Mouse (Mus musculus): ENCODE data around the gene Hoxa9. TPM values are rescaled to one million over a fixed set of nuclear protein-coding genes. Genes with fewer than 3 reads are reported as not detected.

The Hoxa9 gene
- polyA plus RNA-seq, 1 experiment from 2014 or later = 0.89 TPM

DNA sequence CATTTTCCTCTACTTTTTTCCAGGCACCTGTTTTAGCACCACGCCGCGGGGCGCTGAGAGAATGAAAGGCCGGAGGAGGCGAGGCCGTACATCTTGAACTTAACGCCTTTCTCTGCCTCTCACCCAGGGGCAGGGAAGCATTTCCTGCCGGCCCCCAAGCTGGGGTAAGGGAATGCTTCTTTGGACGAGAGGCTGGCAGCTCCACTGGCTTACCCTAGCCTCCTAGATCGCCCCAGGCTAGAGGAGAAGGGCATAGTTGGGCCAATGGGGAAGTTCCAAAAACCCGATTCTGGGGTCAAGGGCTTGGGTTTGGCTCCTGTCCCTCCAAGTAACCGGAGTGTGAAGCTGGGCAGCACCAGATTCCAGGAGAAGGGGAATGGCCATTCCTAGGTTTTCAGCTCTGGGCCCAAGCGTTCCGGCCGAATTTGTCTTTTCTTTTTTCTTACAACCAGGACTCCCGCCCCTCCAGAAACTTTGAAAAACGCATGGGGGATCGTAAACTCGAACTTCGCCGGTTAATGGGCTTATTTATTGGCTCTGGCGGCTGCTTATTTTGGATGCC lies 2.2 kb upstream of the Hoxa9 start:
- DNase-seq (no peak), ATAC-seq (ENCODE audit: low read depth) (no peak)
- Histone ChIP-seq H3K4me1 (replicated peaks) (no peaks in the 10 kb centered on the region), H3K9ac (no peak overlapping the region), H3K9me3 (replicated peaks) (no peaks in the 10 kb centered on the region), H3K27me3 (peaks cover 98% of the 10 kb centered on the region), H3K36me3 (no peaks in the 10 kb centered on the region), H3K4me3 (replicated peaks) (no peak overlapping the region), H3K27ac (no peak overlapping the region), H3K4me2 (no peak overlapping the region)
- 4% methylated on average over 23 of the region's 23 CpGs for WGBS (ENCODE audit: insufficient replicate concordance)

DNA sequence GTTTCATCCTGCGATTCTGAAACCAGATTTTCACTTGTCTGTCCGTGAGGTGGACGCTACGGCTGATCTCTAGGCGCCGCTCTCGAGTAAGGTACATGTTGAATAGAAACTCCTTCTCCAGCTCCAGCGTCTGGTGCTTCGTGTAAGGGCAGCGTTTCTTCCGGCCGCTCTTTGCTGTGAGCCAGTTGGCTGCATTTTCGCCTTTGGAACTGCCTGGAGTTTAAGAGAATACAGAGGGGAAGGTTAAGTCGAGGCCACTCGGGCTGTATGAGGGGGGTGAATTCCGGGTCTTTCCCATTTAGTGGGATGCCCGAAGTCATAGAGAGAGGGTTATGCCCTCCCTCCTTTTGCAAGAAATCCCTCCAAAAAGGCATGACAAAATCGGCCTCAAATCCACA lies 1.7 kb upstream of the Hoxa9 start:
- Histone ChIP-seq H3K36me3 (no peaks in the 10 kb centered on the region), H3K9ac (no peak overlapping the region), H3K4me1 (replicated peaks) (no peaks in the 10 kb centered on the region), H3K27ac (no peak overlapping the region), H3K27me3 (peaks cover 98% of the 10 kb centered on the region), H3K4me3 (replicated peaks) (no peak overlapping the region), H3K4me2 (no peak overlapping the region), H3K9me3 (replicated peaks) (no peaks in the 10 kb centered on the region)
- no peak for DNase-seq
- WGBS (ENCODE audit: insufficient replicate concordance) = under 1% methylated on average over 18 of the region's 18 CpGs
- ATAC-seq (ENCODE audit: low read depth) = no peak

DNA sequence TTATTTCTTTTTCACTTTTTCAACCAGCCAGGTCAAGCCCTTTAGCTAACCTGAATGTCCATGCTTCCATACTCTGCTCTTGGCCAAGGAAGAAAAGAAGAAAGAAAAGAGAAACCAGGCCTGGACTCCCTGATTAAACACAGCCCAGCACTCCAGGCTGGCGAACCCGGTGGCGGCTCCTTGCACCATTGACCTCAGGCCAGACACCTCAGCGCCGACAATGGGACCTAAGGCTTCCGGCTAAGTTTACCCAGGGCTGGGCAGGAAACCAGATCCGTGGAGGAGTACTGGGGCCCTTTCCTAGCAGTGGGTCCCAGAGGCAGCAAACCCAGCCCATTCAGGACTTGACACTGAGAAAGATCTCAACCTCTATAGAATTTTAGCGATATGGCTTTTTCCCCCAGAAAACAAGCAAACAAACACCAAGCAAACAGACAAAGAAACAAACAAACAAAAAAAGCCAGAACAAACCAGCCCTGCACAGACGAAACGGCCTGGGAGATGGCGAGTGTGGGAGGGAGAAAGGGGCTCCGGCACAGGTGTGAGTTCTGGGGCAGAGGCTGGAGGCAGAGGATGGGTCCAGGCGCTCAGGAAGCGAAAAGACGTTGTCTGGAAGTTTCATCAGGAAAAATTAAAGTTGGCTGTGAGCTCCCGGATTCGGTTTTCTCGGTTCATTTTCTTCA lies 1.1 kb upstream of the Hoxa9 start:
- Histone ChIP-seq H3K4me1 (replicated peaks) (no peaks in the 10 kb centered on the region), H3K4me3 (replicated peaks) (no peak overlapping the region), H3K9me3 (replicated peaks) (no peaks in the 10 kb centered on the region), H3K27me3 (peaks cover 98% of the 10 kb centered on the region), H3K9ac (no peak overlapping the region), H3K4me2 (no peak overlapping the region), H3K27ac (no peak overlapping the region), H3K36me3 (no peaks in the 10 kb centered on the region)
- ATAC-seq (ENCODE audit: low read depth) = no peak
- no peak for DNase-seq
- WGBS (ENCODE audit: insufficient replicate concordance) = 2% methylated on average over 18 of the region's 18 CpGs

DNA sequence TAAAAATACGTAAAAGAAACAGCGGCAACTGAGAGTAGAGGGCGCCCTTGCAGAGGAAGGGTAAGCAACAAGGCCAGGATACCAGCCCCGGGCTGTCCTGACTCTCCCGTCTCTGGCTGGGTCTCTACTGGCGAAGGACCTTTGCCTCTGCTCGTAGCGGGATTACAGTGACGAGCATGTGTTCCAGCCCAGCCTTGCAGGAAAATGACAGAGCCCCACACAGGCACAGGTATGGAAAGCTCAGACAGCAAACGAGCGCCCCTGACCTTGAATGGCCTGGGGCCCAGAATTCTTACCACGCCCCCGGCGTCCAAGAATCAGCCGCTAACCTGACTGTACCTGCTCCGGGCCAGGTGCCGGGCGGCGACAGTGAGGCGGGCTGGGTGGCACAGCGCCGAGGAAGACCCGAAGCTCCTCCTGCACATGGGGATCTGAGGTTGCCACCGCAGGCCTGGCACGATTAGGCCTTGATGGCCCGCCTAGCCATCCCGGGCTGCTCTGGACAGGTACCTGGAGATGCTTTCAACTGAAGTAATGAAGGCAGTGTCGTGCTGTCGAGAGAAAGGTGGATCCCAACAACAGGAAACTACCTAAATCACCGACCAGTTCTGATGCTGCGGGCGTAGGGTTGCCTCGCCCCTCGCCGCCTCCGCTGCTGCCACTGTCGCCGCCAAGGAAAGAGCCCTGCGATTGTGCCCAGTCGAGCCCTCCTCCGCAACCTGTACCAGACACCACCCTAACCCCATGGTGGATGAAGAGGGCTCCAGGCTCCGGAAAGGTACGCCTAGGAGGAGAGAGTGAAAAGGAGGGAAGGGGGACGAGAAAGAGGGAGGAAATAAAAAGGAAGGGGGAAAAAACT lies 1.1 kb downstream of the Hoxa9 start:
- no peaks in the 10 kb centered on the region for H3K9me3 ChIP-seq (replicated peaks)
- H3K36me3 ChIP-seq = no peaks in the 10 kb centered on the region
- no peak for DNase-seq
- H3K27me3 ChIP-seq = peaks cover 98% of the 10 kb centered on the region
- WGBS (ENCODE audit: insufficient replicate concordance) = 2% methylated on average over 42 of the region's 44 CpGs
- H3K4me3 ChIP-seq (replicated peaks) = 0 out of 2 replicates have a peak overlapping the region, but pooled peaks have one; percentile 10
- no peak overlapping the region for H3K27ac ChIP-seq
- H3K4me2 ChIP-seq = no peak overlapping the region
- no peaks in the 10 kb centered on the region for H3K4me1 ChIP-seq (replicated peaks)
- no peak overlapping the region for H3K9ac ChIP-seq
- ATAC-seq (ENCODE audit: low read depth) = no peak

DNA sequence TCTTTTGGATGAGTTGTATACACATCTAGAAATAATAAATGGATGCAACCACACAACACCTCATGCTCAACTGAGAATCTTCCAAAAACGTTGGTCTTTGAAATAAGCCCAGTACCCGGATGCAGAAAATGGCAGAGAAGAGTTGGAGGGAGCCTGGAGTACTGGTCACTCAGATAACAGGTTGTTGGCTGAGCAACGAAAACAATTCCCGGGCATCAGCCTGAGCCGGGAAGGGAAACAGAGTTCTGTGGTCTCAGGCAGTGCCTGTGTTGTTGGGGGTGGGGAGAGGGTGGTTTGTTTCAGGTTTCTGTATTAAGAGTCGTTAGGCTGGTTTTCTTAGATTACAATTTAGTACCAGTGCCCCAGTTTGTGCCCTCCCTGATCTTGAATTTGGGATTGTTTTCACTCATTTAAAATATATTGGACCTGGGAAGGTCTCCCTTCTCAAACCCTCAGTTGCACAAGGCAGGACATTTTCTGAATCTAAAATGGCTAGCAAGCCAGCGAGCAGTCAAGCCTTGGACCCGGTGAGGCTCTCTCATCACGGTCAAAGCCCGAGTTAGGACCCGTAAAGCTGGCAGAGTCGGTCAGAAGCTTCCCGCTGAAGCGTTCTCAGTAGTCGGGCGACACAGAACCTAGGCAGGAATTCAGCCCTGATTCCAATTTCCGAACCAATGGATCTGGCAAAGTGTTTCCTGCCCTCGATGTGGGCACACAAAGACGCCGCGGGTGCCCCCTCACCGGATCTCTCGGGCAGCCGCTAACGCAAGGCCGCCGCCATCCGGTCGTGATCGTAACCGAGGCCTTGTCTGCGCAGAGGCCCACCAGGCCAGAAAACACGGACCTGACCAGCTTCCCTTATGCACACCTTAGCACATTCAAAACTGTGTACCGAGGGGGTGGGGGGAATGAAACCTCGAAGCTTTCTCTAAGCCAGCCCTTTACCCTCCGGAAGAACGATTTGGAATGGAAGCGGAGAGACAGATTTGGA lies 2.1 kb downstream of the Hoxa9 start:
- Histone ChIP-seq H3K4me3 (replicated peaks) (no peak overlapping the region), H3K4me2 (no peak overlapping the region), H3K9me3 (replicated peaks) (no peaks in the 10 kb centered on the region), H3K27ac (no peak overlapping the region), H3K9ac (no peak overlapping the region), H3K27me3 (peaks cover 98% of the 10 kb centered on the region), H3K36me3 (no peaks in the 10 kb centered on the region), H3K4me1 (replicated peaks) (no peaks in the 10 kb centered on the region)
- ATAC-seq (ENCODE audit: low read depth) (no peak), DNase-seq (no peak)
- 2% methylated on average over 38 of the region's 38 CpGs for WGBS (ENCODE audit: insufficient replicate concordance)

DNA sequence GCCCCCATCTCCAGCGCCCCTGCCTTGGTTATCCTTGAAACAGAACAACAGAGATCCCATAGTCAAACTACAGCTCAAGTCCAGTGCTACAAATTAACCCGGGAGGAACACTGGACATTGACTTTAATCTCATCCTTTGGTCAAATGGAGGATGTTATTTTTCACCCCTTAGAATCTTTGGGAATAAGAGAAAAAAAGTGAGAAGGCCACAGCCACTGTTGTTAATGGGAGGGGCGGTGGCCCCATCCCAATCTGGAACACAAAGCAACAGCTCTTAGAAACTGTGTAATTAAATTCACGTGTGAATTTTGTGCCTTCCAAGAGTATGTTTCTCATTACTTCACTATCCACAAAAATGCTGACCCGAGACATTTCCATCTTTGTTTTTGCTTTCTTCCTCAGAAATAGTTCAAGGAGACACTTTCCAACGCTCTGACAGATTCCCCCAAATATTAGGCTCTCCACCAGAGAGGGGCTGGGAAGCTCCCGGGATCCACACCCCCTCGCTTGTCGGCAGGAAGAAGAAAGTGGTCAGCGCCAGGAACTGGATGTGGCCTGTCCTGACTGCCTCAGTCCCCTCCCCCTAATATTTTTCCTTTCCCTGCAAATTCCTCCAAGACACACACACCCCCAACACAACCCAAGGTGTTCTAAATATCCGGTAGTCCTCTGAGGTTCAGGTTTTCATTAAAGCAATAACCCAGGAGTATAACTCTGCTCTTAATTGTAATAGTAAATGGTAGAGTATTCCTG lies 3.2 kb downstream of the Hoxa9 start:
- WGBS (ENCODE audit: insufficient replicate concordance) = 6% methylated on average over 11 of the region's 11 CpGs
- Histone ChIP-seq H3K36me3 (no peaks in the 10 kb centered on the region), H3K27me3 (peaks cover 98% of the 10 kb centered on the region), H3K4me2 (no peak overlapping the region), H3K27ac (no peak overlapping the region), H3K9ac (no peak overlapping the region), H3K4me1 (replicated peaks) (no peaks in the 10 kb centered on the region), H3K9me3 (replicated peaks) (no peaks in the 10 kb centered on the region), H3K4me3 (replicated peaks) (no peak overlapping the region)
- ATAC-seq (ENCODE audit: low read depth) = no peak
- no peak for DNase-seq

DNA sequence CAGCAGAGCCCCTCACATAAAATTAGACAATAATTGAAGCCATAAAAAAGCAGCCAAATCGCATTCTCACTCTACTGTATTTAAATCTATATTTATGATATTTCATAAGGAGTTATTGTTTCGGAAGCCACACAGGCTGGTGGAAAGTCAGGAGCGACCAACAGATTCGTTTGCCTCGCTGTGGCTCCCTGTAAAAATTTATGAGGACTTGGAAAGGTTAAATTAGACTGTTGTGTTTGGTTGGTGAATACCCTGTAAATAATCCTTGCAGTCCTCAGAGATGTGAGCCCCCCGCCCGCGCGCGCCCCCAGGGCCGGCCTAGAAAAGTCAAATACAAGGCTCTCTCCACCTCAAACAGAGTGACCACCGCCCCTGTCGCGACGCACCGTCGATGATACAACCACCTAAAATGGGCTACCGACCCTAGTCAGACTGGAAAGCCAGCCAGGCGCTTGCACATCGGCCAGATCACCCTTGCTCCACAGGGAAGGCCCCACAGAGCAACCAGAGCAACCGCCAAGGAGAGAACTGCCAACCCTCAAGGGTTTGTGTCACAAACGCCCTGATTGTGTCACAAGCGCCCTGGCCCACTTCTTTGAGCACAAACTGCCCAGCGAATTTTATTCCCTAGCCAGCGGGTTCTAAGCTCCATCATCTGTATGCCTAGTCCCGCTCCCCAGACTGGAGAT lies 4.2 kb downstream of the Hoxa9 start:
- peaks cover 98% of the 10 kb centered on the region for H3K27me3 ChIP-seq
- no peak overlapping the region for H3K4me3 ChIP-seq (replicated peaks)
- WGBS (ENCODE audit: insufficient replicate concordance) = 8% methylated on average over 26 of the region's 26 CpGs
- H3K36me3 ChIP-seq = no peaks in the 10 kb centered on the region
- DNase-seq (no peak), ATAC-seq (ENCODE audit: low read depth) (no peak)
- H3K4me2 ChIP-seq = no peak overlapping the region
- no peak overlapping the region for H3K27ac ChIP-seq
- no peaks in the 10 kb centered on the region for H3K9me3 ChIP-seq (replicated peaks)
- no peak overlapping the region for H3K9ac ChIP-seq
- 0 out of 2 replicates have a peak, but pooled peaks cover 3% of the 10 kb centered on the region for H3K4me1 ChIP-seq (replicated peaks)

DNA sequence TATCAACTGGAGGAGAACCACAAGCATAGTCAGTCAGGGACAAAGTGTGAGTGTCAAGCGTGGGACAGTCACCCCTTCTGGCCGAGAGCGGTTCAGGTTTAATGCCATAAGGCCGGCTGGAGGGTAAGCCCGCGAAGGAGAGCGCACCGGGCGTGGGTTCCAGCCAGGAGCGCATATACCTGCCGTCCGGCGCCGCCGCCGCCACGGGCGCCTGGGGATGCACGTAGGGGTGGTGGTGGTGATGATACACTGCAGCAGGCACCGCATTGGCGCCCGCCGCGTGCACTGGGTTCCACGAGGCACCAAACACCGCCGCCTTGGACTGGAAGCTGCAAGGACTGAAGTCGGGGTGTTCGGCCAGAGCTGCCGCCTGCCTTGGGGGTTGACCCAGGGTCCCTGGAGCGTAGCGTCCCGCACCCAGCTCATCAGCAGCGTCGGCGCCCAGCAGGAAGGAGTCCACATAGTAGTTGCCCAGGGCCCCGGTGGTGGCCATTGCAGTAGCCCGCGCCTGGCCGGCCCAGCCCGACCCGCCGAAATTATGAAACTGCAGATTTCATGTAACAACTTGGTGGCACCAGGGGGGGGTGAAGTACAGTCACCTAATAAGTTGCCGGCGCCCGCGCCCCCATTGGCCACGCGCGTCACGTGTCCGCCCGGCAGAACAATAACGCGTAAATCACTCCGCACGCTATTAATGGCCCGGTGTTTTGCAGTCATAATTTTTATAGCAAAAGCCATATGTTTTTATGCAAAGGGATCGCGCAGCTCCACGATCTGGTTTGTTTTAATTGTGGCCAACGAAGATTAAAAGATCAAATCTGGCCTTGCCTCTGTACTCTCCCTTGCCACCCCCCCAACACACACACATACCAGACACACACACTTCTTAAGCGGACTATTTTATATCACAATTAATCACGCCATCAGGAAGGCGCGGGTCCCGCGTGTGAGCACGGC lies 5.0 kb downstream of the Hoxa9 start:
- Histone ChIP-seq H3K9me3 (replicated peaks) (no peaks in the 10 kb centered on the region), H3K4me2 (peak overlapping the region; percentile 39), H3K9ac (no peak overlapping the region), H3K36me3 (no peaks in the 10 kb centered on the region), H3K4me1 (replicated peaks) (0 out of 2 replicates have a peak, but pooled peaks cover 4% of the 10 kb centered on the region), H3K27me3 (peaks cover 99% of the 10 kb centered on the region), H3K27ac (no peak overlapping the region), H3K4me3 (replicated peaks) (peak overlapping the region; percentile 32)
- DNase-seq (no peak), ATAC-seq (ENCODE audit: low read depth) (no peak)
- WGBS (ENCODE audit: insufficient replicate concordance) = 1% methylated on average over 69 of the region's 69 CpGs

DNA sequence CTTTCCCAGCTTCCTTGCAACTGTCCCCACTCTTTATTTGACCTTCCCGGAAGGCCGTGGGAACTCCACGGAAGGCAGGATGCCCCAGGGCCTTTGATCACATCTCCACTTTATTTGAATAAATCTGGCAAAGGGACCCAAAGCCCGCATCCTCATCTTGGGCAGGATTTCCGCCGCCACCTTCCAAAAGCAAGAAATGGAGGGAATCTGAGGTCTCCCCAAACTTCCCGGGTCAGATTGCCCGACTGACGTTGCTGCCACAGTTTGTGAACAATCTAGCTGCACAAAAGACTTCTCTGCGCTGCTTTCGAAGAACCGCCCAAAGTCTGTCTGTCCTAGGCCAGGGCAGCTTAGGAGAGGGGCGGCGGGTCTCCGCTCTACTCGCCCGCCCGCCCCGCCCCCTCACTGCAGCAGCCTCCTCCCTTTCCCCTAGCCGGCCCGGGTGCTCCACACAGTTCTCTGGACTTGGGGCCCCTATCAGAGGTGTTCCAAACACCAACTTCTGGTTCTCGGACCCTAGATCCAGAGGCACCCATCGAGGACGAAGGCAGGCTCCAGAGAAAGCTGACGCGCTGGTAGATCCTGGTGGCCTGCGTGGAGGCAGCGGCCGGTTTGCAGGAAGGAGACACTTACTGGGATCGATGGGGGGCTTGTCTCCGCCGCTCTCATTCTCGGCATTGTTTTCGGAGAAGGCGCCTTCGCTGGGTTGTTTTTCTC lies 5.8 kb downstream of the Hoxa9 start:
- peaks cover 99% of the 10 kb centered on the region for H3K27me3 ChIP-seq
- no peak for ATAC-seq (ENCODE audit: low read depth)
- no peaks in the 10 kb centered on the region for H3K9me3 ChIP-seq (replicated peaks)
- no peak overlapping the region for H3K27ac ChIP-seq
- DNase-seq = no peak
- H3K9ac ChIP-seq = no peak overlapping the region
- peak overlapping the region; percentile 32 for H3K4me3 ChIP-seq (replicated peaks)
- H3K4me2 ChIP-seq = peak overlapping the region; percentile 39
- WGBS (ENCODE audit: insufficient replicate concordance) = 3% methylated on average over 35 of the region's 36 CpGs
- H3K36me3 ChIP-seq = no peaks in the 10 kb centered on the region
- H3K4me1 ChIP-seq (replicated peaks) = 0 out of 2 replicates have a peak, but pooled peaks cover 4% of the 10 kb centered on the region
